Mouse (Mus musculus): Measurements from ENCODE around the gene Cux2.
"Not testable (repeated sequence)": the region's sequence is repeated elsewhere in the genome, so short reads cannot be mapped to it uniquely, and the experiment has no call there.

The Cux2 gene

GRCm38 (mm10) chr5:121871515-121872030 lies 178.3 kb downstream of the Cux2 start:
- no peak for DNase-seq (ENCODE audit: low read depth, low spot score)

- DNase-seq (ENCODE audit: low read depth, low spot score), result no peak
Measured at GRCm38 (mm10) chr5:121870832-121871231, 179.1 kb downstream of the Cux2 start.

- DNase-seq (ENCODE audit: low read depth, low spot score), result no peak
Measured at GRCm38 (mm10) chr5:121867963-121868362, 181.9 kb downstream of the Cux2 start.

GRCm38 (mm10) chr5:121864330-121864729 lies 185.6 kb downstream of the Cux2 start:
- DNase-seq (ENCODE audit: low read depth, low spot score), result no peak

- DNase-seq (ENCODE audit: low read depth, low spot score), result no peak
Measured at GRCm38 (mm10) chr5:121861964-121862363, 187.9 kb downstream of the Cux2 start.

- no peak for DNase-seq (ENCODE audit: low read depth, low spot score)
Measured at GRCm38 (mm10) chr5:121858427-121858826, 191.5 kb downstream of the Cux2 start.

GRCm38 (mm10) chr5:121856740-121857139 lies 193.2 kb downstream of the Cux2 start:
- no peak for DNase-seq (ENCODE audit: low read depth, low spot score)

- DNase-seq (ENCODE audit: low read depth, low spot score), result no peak
Measured at GRCm38 (mm10) chr5:121854768-121855167, 195.1 kb downstream of the Cux2 start.

- DNase-seq (ENCODE audit: low read depth, low spot score), result no peak
Measured at GRCm38 (mm10) chr5:121853368-121854051, 196.4 kb downstream of the Cux2 start.

- no peak for DNase-seq (ENCODE audit: low read depth, low spot score)
Measured at GRCm38 (mm10) chr5:121849478-121850349, 200.2 kb downstream of the Cux2 start.

- DNase-seq (ENCODE audit: low read depth, low spot score), result peak; percentile 80
Measured at GRCm38 (mm10) chr5:121848743-121849142, 201.2 kb downstream of the Cux2 start, which contains the start of gene Pheta1. Gene Pheta1 (plus strand): TSS chr5:121848984.

GRCm38 (mm10) chr5:121848035-121848519 lies 201.8 kb downstream of the Cux2 start:
- DNase-seq (ENCODE audit: low read depth, low spot score), result no peak

- DNase-seq (ENCODE audit: low read depth, low spot score), result not testable (repeated sequence)
Measured at GRCm38 (mm10) chr5:121847269-121847668, 202.6 kb downstream of the Cux2 start.

GRCm38 (mm10) chr5:121846322-121846721 lies 203.6 kb downstream of the Cux2 start:
- no peak for DNase-seq (ENCODE audit: low read depth, low spot score)

- DNase-seq (ENCODE audit: low read depth, low spot score), result no peak
Measured at GRCm38 (mm10) chr5:121845361-121845760, 204.5 kb downstream of the Cux2 start.

GRCm38 (mm10) chr5:121843138-121843905 lies 206.6 kb downstream of the Cux2 start:
- DNase-seq (ENCODE audit: low read depth, low spot score), result no peak

- DNase-seq (ENCODE audit: low read depth, low spot score), result no peak
Measured at GRCm38 (mm10) chr5:121842665-121843118, 207.2 kb downstream of the Cux2 start.

GRCm38 (mm10) chr5:121841973-121842372 lies 207.9 kb downstream of the Cux2 start:
- no peak for DNase-seq (ENCODE audit: low read depth, low spot score)

GRCm38 (mm10) chr5:121841516-121841915 lies 208.4 kb downstream of the Cux2 start:
- DNase-seq (ENCODE audit: low read depth, low spot score), result no peak

GRCm38 (mm10) chr5:121839128-121839473 lies 210.8 kb downstream of the Cux2 start:
- DNase-seq (ENCODE audit: low read depth, low spot score), result no peak

GRCm38 (mm10) chr5:121838341-121839127 lies 211.4 kb downstream of the Cux2 start:
- DNase-seq (ENCODE audit: low read depth, low spot score), result no peak

Data from WW6 (cell line).